Mouse (Mus musculus) heart, adult 11 months (tissue): Measurements from ENCODE around the gene Slc35d3.

Source experiments
- DNase-seq: peaks from one replicate; pipeline ENCODE4 v3.0.0; 2022

Gene Slc35d3

GRCm38 (mm10) chr10:19850998-19851691 is at the start of gene Slc35d3:
TSS of gene Slc35d3 (minus strand) at chr10:19851459.
- DNase-seq: peak; percentile 85

DNA sequence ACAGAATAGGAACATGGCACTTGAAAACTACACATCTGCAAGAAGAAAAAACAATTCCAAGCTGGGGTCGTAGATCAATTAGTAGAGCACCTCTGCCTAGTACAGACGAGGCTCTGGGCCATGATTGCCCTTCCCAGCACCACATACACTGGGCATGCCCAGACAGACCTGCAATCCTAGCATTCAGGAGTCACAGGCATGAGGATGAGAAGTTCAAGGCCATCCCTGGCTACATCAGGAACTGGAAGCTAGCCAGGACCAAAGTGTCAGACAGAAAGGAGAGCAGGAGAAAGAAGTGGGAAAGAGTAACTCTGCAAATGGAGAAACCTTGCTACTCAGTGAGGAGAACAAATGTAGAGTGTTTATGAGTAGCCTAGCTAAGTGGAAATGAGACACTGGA is 48.9 kb upstream of the Slc35d3 start:
- DNase-seq: peak; percentile 82

- peak; percentile 61 for DNase-seq
These were observed 42.7 kb upstream of the Slc35d3 start for GRCm38 (mm10) chr10:19893976-19894375.

DNA sequence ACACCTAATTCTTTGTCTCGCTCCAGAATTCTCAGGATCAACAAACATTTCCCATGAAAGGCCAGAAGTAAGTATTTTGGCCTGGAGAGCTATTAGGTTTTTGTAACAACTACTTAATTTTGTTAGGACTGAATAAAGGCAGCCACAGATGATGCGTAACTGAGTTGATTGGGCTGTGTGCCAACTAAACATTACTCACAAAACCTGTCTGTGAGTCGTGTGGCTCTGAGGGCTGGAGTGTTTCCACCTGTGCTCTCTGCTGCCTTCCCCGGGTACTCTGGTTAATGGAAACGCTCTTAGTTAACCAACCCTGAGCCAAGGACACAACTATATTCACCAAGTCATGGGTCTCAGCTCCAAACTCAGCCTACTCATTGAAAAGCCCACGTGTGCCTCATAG is 41.9 kb upstream of the Slc35d3 start:
- DNase-seq: no peak

GRCm38 (mm10) chr10:19891686-19892085 is 40.4 kb upstream of the Slc35d3 start:
- DNase-seq: no peak

- DNase-seq: peak; percentile 22
These were observed 38.6 kb upstream of the Slc35d3 start for GRCm38 (mm10) chr10:19889908-19890307.

GRCm38 (mm10) chr10:19886249-19886648 is 35.0 kb upstream of the Slc35d3 start:
- no peak for DNase-seq

GRCm38 (mm10) chr10:19884409-19884808 is 33.1 kb upstream of the Slc35d3 start:
- DNase-seq: no peak

GRCm38 (mm10) chr10:19880437-19880836 is 29.2 kb upstream of the Slc35d3 start:
- DNase-seq: no peak

GRCm38 (mm10) chr10:19879161-19879560 is 27.9 kb upstream of the Slc35d3 start:
- DNase-seq: no peak

GRCm38 (mm10) chr10:19877679-19878078 is 26.4 kb upstream of the Slc35d3 start:
- DNase-seq: no peak

GRCm38 (mm10) chr10:19877257-19877656 is 26.0 kb upstream of the Slc35d3 start:
- DNase-seq: no peak

GRCm38 (mm10) chr10:19876669-19877068 is 25.4 kb upstream of the Slc35d3 start:
- DNase-seq: no peak

DNA sequence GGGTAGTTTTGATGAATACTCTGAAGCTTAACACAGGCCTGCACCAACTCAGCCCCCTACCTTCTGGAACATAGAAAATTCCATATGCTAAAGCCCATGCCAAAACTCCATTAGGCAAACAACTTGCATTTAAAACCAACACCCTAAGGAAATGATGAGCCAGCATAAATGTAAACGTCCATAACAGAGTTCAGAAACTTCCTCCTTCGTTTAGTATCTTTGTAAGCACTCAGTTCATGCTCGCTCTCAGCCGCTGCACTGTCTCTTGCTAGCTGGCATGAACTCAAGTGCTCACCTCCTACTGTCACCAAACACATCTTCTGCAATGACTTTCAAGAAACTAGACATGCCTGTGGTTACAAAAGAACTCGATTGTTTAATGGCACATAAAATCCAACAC is 24.1 kb upstream of the Slc35d3 start:
- no peak for DNase-seq

DNA sequence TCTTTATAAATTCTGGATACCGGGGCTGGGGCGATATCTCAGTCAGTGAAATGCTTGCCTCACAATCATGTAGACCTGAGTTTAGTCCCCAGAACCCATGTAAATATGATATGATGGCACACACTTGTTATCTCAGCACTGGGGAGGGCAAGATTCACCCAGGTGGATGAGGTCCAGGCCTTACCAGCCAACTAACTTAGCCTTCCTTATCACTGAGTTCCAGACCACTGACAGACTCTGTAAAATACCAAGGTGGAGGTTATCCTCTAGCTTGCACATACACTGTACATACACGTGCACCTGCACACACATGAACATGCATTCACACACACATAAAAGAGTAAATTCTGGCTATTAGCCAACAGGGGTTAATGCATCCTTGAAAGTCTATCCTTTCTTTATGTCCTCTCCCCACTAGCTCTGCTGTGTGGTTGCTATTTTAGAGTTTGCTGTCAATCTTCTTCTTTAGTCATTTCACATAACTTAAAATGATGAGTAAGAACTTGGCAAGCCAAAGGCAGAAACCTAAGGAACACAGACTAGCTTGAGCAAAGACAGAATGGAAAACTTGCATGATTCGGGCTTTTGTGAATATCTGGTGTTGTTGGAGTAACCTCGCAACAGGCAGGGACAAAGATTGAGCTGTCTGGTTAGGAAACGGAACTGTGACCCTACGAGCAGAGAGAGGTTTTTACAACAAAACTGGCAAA is 4.5 kb upstream of the Slc35d3 start:
- no peak for DNase-seq

DNA sequence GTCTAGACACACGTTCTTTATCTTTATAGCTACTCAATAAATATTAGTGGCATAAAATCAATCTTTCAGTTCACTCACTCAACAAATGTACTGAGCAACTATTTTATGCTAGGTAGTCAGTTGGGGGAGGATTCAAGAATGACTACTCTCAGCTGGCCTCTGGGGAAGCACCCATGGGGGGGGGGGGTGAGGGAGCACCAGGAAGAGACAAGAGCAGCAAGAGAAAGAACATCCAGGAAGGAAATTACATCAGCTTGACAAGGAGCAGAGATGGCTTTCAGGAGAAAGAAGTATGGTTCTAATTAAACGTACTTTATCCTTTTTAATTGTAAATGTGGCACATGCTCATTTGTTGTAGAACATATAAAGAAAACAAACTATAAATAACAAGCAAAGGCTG is 2.4 kb upstream of the Slc35d3 start:
- peak; percentile 19 for DNase-seq

- DNase-seq: no peak
These were observed 1.5 kb upstream of the Slc35d3 start for GRCm38 (mm10) chr10:19852776-19853175.

DNA sequence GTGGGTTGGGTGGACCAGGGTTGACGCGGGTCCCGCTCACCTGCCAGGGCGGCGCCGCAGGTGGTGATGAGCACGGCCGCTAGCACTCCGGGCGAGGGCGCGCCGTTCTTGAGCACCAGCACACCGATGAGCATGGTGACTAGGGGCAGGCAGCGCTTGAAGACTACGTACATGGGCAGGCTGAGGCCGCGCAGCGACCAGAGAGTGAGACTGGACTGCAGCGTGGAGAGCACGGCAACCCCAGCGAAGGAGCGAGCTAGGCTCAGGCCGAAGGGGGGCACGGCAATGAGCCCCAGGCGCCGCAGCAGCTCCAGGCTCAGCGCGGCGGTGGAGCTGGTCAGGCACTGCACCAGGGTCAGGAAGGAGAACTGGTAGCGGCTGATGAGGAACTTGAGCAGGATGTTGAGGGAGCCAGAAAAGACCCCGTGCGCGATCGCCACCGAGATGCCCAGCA is 688 bp downstream of the Slc35d3 start:
- peak; percentile 82 for DNase-seq

GRCm38 (mm10) chr10:19849771-19850365 is 1.4 kb downstream of the Slc35d3 start:
- peak; percentile 83 for DNase-seq

GRCm38 (mm10) chr10:19848928-19849770 is 2.1 kb downstream of the Slc35d3 start:
- peak; percentile 75 for DNase-seq

- no peak for DNase-seq
These were observed 11.4 kb downstream of the Slc35d3 start for GRCm38 (mm10) chr10:19839836-19840235.

DNA sequence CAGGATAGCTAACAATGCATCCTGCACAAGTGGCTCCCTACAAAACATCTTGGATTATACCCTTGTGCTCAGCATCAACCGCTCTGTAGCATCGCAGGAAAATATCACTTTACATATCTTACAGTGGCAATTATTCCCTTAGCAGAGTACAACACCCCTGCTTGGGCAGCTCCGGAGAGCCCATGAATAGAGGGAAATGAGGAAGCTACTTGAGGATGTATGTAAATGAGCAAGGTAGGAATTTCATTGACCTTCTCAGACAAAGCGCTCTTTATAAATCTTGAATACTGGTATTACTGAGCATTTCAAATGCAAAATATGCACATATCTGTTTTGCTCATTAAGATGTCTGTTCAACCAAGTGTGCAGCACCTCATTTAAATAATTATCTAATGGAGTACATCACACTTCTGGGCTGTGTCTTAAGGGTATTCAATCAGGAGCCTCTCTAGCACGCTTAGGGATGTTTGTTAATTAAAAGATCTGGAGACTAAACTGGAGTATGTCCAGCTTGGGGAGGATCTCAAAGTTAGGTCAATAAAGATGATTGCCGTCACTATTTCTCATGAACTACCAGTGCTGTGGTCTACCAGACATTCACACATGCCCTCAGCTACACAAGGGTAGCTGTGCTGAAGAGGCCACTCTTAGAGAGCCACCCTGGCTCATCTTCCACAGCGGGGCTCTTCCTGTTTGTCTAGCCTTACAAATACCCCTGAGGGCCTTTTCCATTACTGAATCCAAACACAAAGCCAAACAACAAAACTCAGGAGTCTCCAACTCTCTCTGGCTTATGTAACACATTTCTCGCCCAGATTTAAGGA is 15.2 kb downstream of the Slc35d3 start:
- no peak for DNase-seq
